Mouse (Mus musculus) liver (tissue): ENCODE measurements around the gene Zwilch.

Experiments
- DNase-seq: peaks from one replicate; pipeline ENCODE4 v3.0.0-alpha.2; 2020; ENCODE audit warnings: mixed read lengths

Gene Zwilch

DNA sequence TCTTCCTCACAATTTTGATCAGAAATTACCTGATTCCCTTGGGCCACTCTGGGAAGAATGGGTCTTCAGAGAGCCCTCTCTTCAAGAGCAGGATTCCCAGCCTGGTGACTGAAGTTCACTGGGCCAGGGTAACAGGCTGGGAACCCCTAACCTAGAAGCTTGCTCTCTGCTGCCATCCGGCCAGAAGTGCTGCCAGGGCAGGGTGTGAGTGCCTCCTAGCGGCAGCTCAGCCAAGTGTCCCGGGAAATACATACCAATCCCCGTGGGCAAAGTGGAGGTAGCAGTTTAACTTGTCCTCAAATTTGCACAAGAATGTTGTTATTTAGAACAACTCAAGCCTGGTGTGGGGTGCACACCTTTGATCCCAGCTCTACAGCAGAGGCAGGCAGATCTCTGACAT, 72.5 kb downstream of the Zwilch start:
- peak; percentile 82 for DNase-seq

DNA sequence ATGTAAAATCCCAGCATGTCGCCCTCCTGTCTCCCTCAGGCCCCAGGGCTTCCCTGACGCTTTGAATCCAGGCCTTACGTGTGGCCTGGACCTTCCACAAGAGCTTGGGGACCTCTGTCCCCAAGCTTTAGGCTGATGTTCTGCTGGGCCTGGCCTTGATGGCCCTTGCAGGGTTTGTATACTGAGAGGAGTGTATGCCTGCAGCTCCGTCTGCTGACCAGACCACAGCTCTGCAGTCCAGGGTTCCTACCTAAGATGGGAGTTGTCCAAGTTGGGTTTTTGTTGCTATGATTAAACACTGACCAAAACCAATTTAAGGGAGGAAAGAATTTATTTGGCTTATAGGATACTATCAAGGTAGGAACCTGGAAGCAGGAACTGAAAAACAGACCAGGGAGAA, 74.6 kb downstream of the Zwilch start:
- no peak for DNase-seq

DNA sequence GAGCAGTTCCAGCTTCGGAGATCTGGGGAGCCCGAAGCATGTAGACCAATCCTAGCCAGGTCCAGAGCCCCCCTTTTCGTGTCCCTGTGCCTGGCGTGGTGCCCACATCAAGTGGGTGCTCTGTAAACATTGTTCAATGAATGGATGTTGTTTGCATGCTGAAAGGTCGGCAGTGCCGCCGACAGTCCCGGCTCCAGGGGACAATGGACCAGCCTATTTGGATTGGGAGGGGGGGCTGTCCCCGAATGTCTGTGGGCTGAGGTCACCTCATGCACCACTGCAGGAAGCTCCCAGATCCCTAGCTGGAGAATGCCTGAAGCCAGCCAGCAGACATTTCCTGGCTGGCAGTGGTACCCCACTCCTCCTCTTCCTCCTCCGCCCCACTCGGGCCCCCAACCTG, 78.8 kb downstream of the Zwilch start:
- no peak for DNase-seq

DNA sequence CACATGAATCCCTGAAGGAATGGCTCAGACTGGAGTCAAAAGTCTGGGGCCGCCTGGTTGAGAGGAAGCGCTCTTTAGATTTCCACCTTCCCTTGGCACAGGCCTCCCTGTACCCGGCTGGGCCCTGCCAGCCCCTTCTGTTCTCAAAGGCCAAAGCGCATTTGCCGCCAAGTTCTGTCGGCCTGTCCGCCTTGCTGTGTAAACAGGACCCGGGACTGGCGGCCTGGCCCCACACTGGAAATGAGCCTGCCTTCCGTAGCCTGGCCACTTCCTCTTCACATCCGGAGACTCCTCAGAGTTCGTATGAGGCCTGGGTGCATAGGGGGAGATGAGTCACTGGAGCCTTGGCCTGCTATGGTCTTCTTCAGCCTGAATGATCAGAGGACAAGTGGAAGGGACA, 83.9 kb downstream of the Zwilch start:
- DNase-seq = peak; percentile 54

DNA sequence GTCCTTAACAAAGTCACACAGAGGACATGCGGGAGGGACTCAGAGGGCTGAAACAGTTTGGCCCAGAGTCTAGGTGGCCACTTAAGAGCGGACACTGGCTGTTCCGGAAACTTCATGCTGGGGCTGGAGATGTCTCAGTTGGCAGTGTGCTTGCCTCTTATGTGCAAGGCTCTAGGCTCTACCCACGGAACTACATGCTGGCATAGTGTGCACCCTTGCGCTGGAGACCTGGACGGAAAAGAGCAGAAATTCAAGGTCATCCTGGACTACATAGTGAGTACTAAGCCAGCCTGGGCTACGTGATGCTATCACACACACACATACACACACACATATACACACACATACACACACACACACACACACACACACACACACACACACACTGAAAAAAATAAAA, 84.6 kb downstream of the Zwilch start:
- DNase-seq = no peak

DNA sequence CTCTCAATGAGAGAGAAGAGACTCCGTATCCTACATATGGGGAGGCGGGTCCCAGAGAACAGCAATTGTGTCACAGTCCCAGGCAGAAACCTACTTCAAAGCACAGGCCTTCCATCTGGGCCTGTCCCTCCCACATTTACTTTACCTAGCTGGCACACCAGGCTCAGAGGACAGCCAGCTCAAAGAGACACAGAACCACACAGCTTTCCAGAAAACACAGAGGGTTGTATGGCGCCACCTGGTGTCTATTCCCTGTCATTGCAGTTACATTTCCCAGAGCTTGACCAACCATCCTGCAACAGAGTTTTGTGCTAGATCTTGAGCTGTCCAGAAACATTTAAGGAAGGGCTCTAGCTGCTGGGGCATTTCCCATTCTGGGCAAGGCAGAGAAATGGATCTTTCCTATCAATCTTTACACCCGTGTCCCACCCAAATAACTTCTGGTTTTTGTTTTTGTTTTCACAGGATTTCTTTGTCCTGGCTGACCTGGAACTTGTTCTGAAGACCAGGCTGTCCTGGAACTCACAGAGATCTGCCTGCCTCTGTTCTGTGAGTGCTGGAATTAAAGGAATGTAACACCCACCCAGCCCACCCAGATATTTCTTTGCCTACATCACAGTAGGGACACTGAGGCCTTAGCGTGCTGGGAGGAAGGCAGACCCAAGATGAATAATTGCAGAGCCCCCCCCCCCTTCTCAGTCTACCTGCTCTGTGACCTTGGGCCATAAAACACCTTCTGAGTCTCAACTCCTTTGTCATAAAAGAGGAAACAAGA, 85.3 kb downstream of the Zwilch start:
- DNase-seq = peak; percentile 81
